Mouse (Mus musculus): ENCODE data around the gene Ppp4r2.

Gene Ppp4r2

GRCm38 (mm10) chr6:100833355-100833754, at the start of gene Ppp4r2:
TSS of gene Ppp4r2 (plus strand) at chr6:100833622.
- peak; percentile 94 for DNase-seq (ENCODE audit: low spot score)

- DNase-seq (ENCODE audit: low spot score) = no peak
These were observed 45.7 kb upstream of the Ppp4r2 start for GRCm38 (mm10) chr6:100787726-100788125.

- DNase-seq (ENCODE audit: low spot score) = no peak
These were observed 44.3 kb upstream of the Ppp4r2 start for GRCm38 (mm10) chr6:100789161-100789560.

- DNase-seq (ENCODE audit: low spot score) = no peak
These were observed 41.3 kb upstream of the Ppp4r2 start for GRCm38 (mm10) chr6:100792055-100792659.

GRCm38 (mm10) chr6:100792973-100793769, 40.3 kb upstream of the Ppp4r2 start:
- no peak for DNase-seq (ENCODE audit: low spot score)

GRCm38 (mm10) chr6:100795797-100796196, 37.6 kb upstream of the Ppp4r2 start:
- DNase-seq (ENCODE audit: low spot score) = no peak

- DNase-seq (ENCODE audit: low spot score) = no peak
These were observed 34.1 kb upstream of the Ppp4r2 start for GRCm38 (mm10) chr6:100799290-100799689.

- DNase-seq (ENCODE audit: low spot score) = no peak
These were observed 33.7 kb upstream of the Ppp4r2 start for GRCm38 (mm10) chr6:100799766-100800165.

GRCm38 (mm10) chr6:100800497-100800955, 32.9 kb upstream of the Ppp4r2 start:
- DNase-seq (ENCODE audit: low spot score) = no peak

GRCm38 (mm10) chr6:100802381-100803083, 30.9 kb upstream of the Ppp4r2 start:
- peak; percentile 26 for DNase-seq (ENCODE audit: low spot score)

- no peak for DNase-seq (ENCODE audit: low spot score)
These were observed 30.2 kb upstream of the Ppp4r2 start for GRCm38 (mm10) chr6:100803250-100803649.

- DNase-seq (ENCODE audit: low spot score) = no peak
These were observed 26.2 kb upstream of the Ppp4r2 start for GRCm38 (mm10) chr6:100807187-100807586.

- no peak for DNase-seq (ENCODE audit: low spot score)
These were observed 25.7 kb upstream of the Ppp4r2 start for GRCm38 (mm10) chr6:100807746-100808145.

- no peak for DNase-seq (ENCODE audit: low spot score)
These were observed 25.1 kb upstream of the Ppp4r2 start for GRCm38 (mm10) chr6:100808221-100808778.

GRCm38 (mm10) chr6:100810117-100810516, 23.3 kb upstream of the Ppp4r2 start:
- no peak for DNase-seq (ENCODE audit: low spot score)

- no peak for DNase-seq (ENCODE audit: low spot score)
These were observed 21.7 kb upstream of the Ppp4r2 start for GRCm38 (mm10) chr6:100811731-100812130.

GRCm38 (mm10) chr6:100821367-100821766, 12.1 kb upstream of the Ppp4r2 start:
- DNase-seq (ENCODE audit: low spot score) = no peak

- peak; percentile 30 for DNase-seq (ENCODE audit: low spot score)
These were observed 10.1 kb upstream of the Ppp4r2 start for GRCm38 (mm10) chr6:100823356-100823755.

- DNase-seq (ENCODE audit: low spot score) = no peak
These were observed 8.9 kb upstream of the Ppp4r2 start for GRCm38 (mm10) chr6:100824381-100824965.

GRCm38 (mm10) chr6:100826046-100826445, 7.4 kb upstream of the Ppp4r2 start:
- DNase-seq (ENCODE audit: low spot score) = no peak

GRCm38 (mm10) chr6:100828565-100828964, 4.9 kb upstream of the Ppp4r2 start:
- no peak for DNase-seq (ENCODE audit: low spot score)

GRCm38 (mm10) chr6:100829770-100830169, 3.7 kb upstream of the Ppp4r2 start:
- DNase-seq (ENCODE audit: low spot score) = no peak

All from embryo, embryonic 10 days (tissue).